Mouse (Mus musculus) stomach, adult 2 months (tissue): Measurements from ENCODE around the gene Smok2b. TPM values are rescaled to one million over a fixed set of nuclear protein-coding genes. Genes with fewer than 3 reads are reported as not detected.

Experiments
- polyA plus RNA-seq: library from polyadenylated mRNA; depleted of rRNA; stranded (reverse); fragments of >200 nt; gene quantifications from 2 replicates; pipeline ENCODE4 v1.2.3, GENCODE M21; 2012; rRNA removed

Smok2b gene
- not detected in 2 replicates for polyA plus RNA-seq

GRCm38 (mm10) chr17:13229957-13230356, at the start of gene Smok2b:
Smok2b (plus strand) TSS chr17:13230257.

DNA sequence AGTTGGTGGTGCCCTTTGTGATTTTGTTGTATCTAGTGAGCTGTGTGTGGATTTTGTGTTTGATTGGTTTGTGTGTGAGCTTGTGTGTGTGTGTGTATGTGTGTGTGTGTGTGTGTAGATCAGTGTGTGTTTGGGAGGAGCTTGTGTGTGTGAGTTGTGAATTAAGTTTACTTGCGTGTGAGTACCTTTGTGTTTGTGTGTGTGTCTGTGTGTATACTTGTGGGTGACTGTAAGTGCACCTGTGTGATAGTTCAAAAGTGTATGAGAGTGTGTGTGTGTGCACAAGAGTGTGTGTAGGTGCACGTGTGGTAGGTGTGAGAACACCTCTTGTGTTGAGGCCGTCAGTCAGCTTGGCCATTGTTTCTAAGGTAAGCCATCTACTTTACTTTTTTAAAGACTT, 9.2 kb upstream of the Smok2b start, which contains the start of gene Smok2a:
Smok2a (plus strand) TSS at position 301 of the 400 bp plus-strand sequence.

Other genes with a start within 250 kb of the Smok2b start
- gene Wtap, start 236.1 kb upstream of the Smok2b start, polyA plus RNA-seq, result 4.1 TPM in 2 replicates
- 221 and 432 TPM in 2 replicates for gene Sod2, start 223.4 kb upstream of the Smok2b start, polyA plus RNA-seq
- not detected in 2 replicates for gene Gpr31b, start 178.0 kb upstream of the Smok2b start, polyA plus RNA-seq
- gene Tcp10b, start 169.2 kb upstream of the Smok2b start, polyA plus RNA-seq, result 0.02 TPM in 1 of 2 replicates, not detected in the other
- gene Unc93a, start 98.4 kb upstream of the Smok2b start, polyA plus RNA-seq, result 0.03 TPM in 1 of 2 replicates, not detected in the other
- not detected in 2 replicates for gene Smok2a, start 9.1 kb upstream of the Smok2b start, polyA plus RNA-seq
- not detected in 2 replicates for gene Tcp10c, start 124.3 kb downstream of the Smok2b start, polyA plus RNA-seq